Mouse (Mus musculus) hindbrain, embryonic 15.5 days (tissue): Measurements from ENCODE around the gene Sik1. TPM values are rescaled to one million over a fixed set of nuclear protein-coding genes. Genes with fewer than 3 reads are reported as not detected.

ENCODE experiments used
- ATAC-seq: fragments of 200-750 bp; cut with Nextera tagmentation; 2 replicates; pipeline ENCODE4 v1.8.0; 2017; ENCODE audit warnings: low read depth, moderate number of reproducible peaks, moderate TSS enrichment; ENCODE audit not compliant: low FRiP score
- H3K27ac ChIP-seq: fragments of 300-500 bp; sonication (generic); replicated peaks from 2 replicates; pipeline ENCODE4 v1.5.1; 2015; ENCODE audit warnings: mild to moderate bottlenecking, inconsistent platforms
- H3K27me3 ChIP-seq: fragments of 300-500 bp; sonication (generic); 2 replicates; pipeline ENCODE4 v1.6.1; 2015; ENCODE audit warnings: control low read depth, inconsistent platforms
- H3K36me3 ChIP-seq: fragments of 300-500 bp; sonication (generic); 2 replicates; pipeline ENCODE4 v1.6.1; 2015; ENCODE audit warnings: control low read depth, inconsistent platforms
- H3K4me1 ChIP-seq: fragments of 300-500 bp; sonication (generic); replicated peaks from 2 replicates; pipeline ENCODE4 v1.6.1; 2015; ENCODE audit warnings: control low read depth, inconsistent platforms
- H3K4me2 ChIP-seq: fragments of 300-500 bp; sonication (generic); 2 replicates; pipeline ENCODE4 v1.6.1; 2015; ENCODE audit warnings: moderate library complexity, mild to moderate bottlenecking, inconsistent platforms
- H3K4me3 ChIP-seq: fragments of 300-500 bp; sonication (generic); 2 replicates; pipeline ENCODE4 v1.5.1; 2015; ENCODE audit warnings: mild to moderate bottlenecking, inconsistent platforms
- H3K9ac ChIP-seq: fragments of 300-500 bp; sonication (generic); 2 replicates; pipeline ENCODE4 v1.6.1; 2015; ENCODE audit warnings: inconsistent platforms
- H3K9me3 ChIP-seq: fragments of 300-500 bp; sonication (generic); 2 replicates; pipeline ENCODE4 v1.6.1; 2016; ENCODE audit warnings: control low read depth, inconsistent platforms
- WGBS: fragments of 180-500 bp; shearing (Covaris S2); methylation state at CpG from one replicate; pipeline ENCODE4 v1.1.7; 2015; 5-methylcytosine and 5-hydroxymethylcytosine counted together
- polyA plus RNA-seq: library from polyadenylated mRNA; unstranded; fragments of >200 nt; fragmentation: Nextera tagmentation; extraction: Ambion mirVana; gene quantifications from 2 replicates; pipeline ENCODE4 v1.2.1, GENCODE M21; 2015

Sik1 gene
- polyA plus RNA-seq, 1 experiment from 2014 or later = 20.3 TPM

DNA sequence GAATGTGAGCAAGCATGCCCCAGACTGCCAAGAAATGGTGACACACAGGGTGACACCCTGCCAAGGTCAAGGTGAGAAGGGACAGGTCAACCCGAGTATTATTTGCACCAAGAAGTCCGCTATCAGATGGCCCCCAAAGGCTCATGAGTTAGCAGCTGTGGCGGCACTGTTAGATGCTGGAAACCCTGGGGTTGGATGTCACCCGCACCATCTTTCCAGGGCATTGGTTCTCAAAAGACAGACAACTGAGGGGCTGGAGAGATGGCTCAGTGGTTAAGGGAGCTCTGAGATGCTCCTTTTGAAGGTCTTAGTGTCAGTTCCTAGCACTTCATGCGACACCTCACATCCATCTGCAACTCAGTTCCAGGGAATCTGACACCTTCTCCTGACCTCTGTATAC lies 6.1 kb upstream of the Sik1 start:
- WGBS = 90% methylated on average over 5 of the region's 5 CpGs
- no peak overlapping the region for H3K27ac ChIP-seq
- H3K9me3 ChIP-seq = no peaks in the 10 kb centered on the region
- H3K4me3 ChIP-seq = no peak overlapping the region
- no peak overlapping the region for H3K4me2 ChIP-seq
- no peak overlapping the region for H3K9ac ChIP-seq
- no peaks in the 10 kb centered on the region for H3K27me3 ChIP-seq
- peaks cover 6% of the 10 kb centered on the region for H3K4me1 ChIP-seq
- no peaks in the 10 kb centered on the region for H3K36me3 ChIP-seq
- ATAC-seq = no peak

DNA sequence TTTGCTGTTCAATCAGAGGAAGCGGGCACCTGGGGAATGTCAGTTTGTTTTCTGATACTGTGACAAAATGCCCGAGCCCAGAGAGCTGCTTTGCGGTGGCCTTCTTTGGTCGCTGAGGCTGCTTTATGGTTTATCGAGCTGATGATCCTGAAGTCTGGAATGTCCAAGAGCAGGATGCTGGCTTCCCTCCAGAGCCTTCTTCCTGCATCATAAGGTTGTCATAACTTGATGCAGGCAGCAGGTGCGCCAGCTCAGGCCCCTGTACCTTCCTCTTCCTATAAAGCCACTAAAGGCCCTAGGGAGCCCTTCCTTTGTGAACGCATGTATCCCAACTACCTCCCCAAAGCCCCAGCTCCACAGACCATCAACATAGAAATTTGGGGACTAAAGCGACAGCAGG lies 5.3 kb upstream of the Sik1 start:
- no peak overlapping the region for H3K27ac ChIP-seq
- no peaks in the 10 kb centered on the region for H3K27me3 ChIP-seq
- no peak for ATAC-seq
- 96% methylated on average over 8 of the region's 8 CpGs for WGBS
- no peaks in the 10 kb centered on the region for H3K9me3 ChIP-seq
- H3K9ac ChIP-seq = no peak overlapping the region
- H3K4me3 ChIP-seq = no peak overlapping the region
- no peak overlapping the region for H3K4me2 ChIP-seq
- peaks cover 12% of the 10 kb centered on the region for H3K4me1 ChIP-seq
- no peaks in the 10 kb centered on the region for H3K36me3 ChIP-seq

DNA sequence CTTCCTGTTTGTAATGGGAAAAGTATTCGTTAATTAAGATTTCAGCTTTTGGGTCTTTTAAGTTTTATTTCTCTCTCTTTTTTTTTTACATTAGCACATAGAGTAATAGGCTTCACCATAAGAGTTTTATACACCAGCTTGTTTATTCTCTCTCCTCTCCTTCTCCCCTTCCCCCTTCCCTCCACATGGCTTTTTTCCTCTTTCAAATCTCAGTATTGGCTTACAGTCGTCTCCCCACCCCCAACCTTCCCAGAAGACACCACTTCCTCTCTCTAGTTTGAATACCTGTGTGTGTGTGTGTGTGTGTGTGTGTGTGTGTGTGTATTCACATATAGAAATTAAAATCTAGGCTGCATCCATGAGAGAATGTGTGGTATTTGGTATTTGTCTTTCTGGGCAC lies 3.8 kb upstream of the Sik1 start:
- peaks cover 17% of the 10 kb centered on the region for H3K4me1 ChIP-seq
- no peaks in the 10 kb centered on the region for H3K27me3 ChIP-seq
- no peak overlapping the region for H3K4me3 ChIP-seq
- H3K4me2 ChIP-seq = no peak overlapping the region
- H3K36me3 ChIP-seq = no peaks in the 10 kb centered on the region
- 74% methylated on average over 2 of the region's 2 CpGs for WGBS
- no peaks in the 10 kb centered on the region for H3K9me3 ChIP-seq
- H3K27ac ChIP-seq = no peak overlapping the region
- no peak overlapping the region for H3K9ac ChIP-seq
- ATAC-seq = no peak

DNA sequence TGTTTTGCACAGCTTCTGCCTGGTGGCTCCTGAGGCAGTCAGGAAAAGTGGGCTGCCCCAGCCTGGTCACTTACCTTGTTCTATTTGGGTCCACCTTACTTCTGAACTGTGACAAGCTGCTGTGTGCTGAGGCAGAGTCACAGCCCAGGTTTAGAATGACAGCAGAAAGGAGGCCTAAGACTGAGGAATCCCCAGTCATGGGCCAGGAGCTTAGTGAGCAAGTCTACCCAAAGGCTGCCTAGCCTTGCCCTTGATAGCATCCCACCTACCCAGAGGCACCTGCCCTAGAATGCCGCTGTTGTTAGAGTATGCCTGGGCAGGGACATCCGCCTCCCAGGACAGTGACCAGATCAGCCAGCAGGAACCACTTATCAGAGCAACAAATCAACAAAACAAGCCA lies 3.2 kb upstream of the Sik1 start:
- Histone ChIP-seq H3K36me3 (no peaks in the 10 kb centered on the region), H3K27ac (no peak overlapping the region), H3K9me3 (no peaks in the 10 kb centered on the region), H3K27me3 (no peaks in the 10 kb centered on the region), H3K4me2 (no peak overlapping the region), H3K4me1 (peaks cover 23% of the 10 kb centered on the region), H3K9ac (no peak overlapping the region), H3K4me3 (no peak overlapping the region)
- no peak for ATAC-seq
- WGBS = 94% methylated on average over 2 of the region's 2 CpGs

DNA sequence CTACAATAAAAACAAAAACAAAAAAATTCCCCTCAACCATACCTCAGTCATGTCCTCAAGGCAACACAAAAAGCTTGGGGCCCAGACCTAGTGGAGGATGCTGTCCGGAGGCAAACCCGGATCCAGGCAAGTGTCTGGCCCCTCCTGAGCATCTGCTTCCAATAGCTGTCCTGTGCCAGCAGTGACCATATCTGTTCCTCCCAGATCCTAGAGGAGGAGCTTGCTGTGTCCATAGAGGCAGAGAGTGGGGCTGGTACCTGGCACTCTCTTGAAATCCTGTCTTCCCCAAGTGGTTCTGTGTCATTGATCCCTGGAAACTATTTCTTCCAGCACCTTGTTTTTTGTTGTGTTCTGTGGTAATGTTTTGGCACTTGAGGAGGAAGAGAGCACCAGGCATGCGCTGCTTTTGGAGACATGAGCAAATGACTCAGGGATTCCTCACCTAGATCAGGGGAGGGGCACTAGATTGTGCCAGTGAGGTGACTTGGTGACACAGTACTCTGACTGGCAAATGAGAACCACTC lies 2.4 kb upstream of the Sik1 start:
- Histone ChIP-seq H3K9ac (no peak overlapping the region), H3K36me3 (no peaks in the 10 kb centered on the region), H3K4me3 (no peak overlapping the region), H3K4me2 (no peak overlapping the region), H3K27me3 (no peaks in the 10 kb centered on the region), H3K9me3 (no peaks in the 10 kb centered on the region), H3K4me1 (peaks cover 31% of the 10 kb centered on the region), H3K27ac (no peak overlapping the region)
- WGBS = 78% methylated on average over 3 of the region's 3 CpGs
- ATAC-seq = no peak

DNA sequence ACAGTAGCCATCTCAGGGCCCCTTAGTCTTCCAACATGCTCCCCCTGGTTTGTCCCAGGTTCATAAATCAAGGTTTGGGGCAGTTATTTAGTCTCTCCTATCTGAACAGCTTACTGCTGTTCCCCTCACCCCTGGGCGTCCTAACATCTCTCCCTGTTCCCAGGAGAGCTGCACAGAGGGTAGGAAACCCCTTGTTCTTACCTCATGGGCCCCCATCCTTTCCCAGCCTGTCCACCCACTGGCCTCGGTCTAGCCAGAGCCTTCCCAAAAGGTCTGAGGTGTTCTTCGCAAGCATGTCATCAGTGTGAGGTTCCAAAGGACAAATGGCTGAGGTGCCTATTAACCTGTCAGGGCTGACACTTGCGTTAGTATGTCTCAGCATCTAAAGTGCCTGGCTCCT lies 1.6 kb upstream of the Sik1 start:
- H3K36me3 ChIP-seq = no peaks in the 10 kb centered on the region
- H3K4me1 ChIP-seq = peaks cover 36% of the 10 kb centered on the region
- H3K27ac ChIP-seq = no peak overlapping the region
- no peak overlapping the region for H3K4me2 ChIP-seq
- no peak overlapping the region for H3K4me3 ChIP-seq
- no peak overlapping the region for H3K9ac ChIP-seq
- H3K27me3 ChIP-seq = no peaks in the 10 kb centered on the region
- 89% methylated on average over 4 of the region's 4 CpGs for WGBS
- ATAC-seq = no peak
- H3K9me3 ChIP-seq = no peaks in the 10 kb centered on the region

DNA sequence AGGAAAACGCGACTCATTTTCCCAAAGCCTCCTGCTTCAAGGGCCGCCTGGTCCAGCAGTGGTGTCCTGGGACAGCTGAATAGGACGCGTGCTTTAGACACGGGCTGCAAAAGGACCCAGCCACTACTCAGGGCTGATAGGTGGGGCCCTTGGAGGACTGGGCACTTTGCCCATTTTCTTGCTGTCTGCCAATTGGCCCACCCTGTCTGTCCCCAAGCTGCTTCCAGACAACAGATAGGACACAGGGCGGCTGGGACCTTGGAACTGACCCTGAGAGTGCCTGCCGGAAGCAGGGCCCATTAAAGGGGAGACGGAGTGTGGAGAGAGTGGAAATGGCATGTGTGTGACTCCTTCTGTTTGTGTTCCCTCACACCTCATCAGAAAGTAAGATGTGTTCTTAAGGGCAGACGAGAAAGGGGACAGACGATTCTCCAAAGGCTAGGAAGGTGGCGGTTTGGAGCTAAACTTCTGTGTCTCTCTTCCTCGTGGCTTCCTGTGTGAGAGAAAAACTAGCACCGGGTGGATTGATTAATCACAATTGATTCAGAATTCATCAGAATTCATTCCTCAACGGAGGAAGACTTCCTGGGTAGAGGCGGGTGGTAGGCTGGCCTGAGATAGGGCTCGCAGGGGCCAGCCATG lies 1.0 kb upstream of the Sik1 start:
- H3K36me3 ChIP-seq = no peaks in the 10 kb centered on the region
- H3K27ac ChIP-seq = peak overlapping the region; percentile 81
- H3K9me3 ChIP-seq = no peaks in the 10 kb centered on the region
- no peaks in the 10 kb centered on the region for H3K27me3 ChIP-seq
- WGBS = 28% methylated on average over 17 of the region's 17 CpGs
- ATAC-seq = peak; percentile 23; the same call in 1 of the 2 replicates
- peaks cover 37% of the 10 kb centered on the region for H3K4me1 ChIP-seq
- H3K4me2 ChIP-seq = peak overlapping the region; percentile 68
- H3K4me3 ChIP-seq = peak overlapping the region; percentile 97
- H3K9ac ChIP-seq = 0 out of 2 replicates have a peak overlapping the region, but pooled peaks have one; percentile 5

DNA sequence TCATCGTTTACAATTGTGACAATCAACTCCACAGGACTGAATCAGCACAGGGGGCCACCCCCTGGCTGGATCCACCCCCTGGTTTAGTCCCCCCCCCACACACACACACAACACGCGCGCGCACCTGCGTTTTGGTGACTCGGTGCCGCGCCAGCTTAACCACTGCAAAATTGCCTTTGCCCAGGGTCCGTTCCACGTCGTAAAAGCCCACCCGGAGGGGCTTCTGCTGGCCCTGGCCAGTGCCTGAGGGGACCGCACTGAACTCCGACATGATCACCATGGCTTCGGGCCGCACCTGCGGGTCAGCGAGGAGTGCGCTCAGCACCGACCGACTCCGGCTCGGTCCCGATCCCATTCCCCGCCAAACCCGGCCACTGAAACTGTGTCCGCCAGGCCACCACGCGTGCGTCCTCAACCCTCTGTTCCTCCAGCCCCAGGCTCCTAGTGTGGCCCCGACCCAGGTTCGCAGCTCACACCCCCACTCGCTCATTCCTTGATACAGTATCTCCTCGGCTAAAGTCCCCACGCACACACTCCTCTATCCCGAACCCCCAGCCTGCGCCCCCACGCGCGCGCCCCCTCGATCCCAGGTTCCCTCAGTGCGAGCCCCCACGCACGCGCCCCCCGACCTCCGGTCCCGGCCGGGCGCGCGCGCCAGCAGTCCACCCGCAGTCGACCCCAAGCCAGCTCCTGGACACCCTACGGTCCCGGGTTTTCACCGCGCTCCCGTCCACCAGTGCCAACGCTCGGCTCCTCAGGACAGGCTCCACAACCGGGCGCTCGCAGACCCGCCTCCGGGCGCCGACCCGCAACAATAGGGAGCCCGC lies 621 bp downstream of the Sik1 start:
- Histone ChIP-seq H3K27ac (peak overlapping the region; percentile 89), H3K36me3 (peaks cover 12% of the 10 kb centered on the region), H3K27me3 (no peaks in the 10 kb centered on the region), H3K4me3 (peak overlapping the region; percentile 97), H3K4me2 (peak overlapping the region; percentile 68), H3K9me3 (no peaks in the 10 kb centered on the region), H3K4me1 (peaks cover 40% of the 10 kb centered on the region), H3K9ac (peak overlapping the region; percentile 93)
- WGBS = under 1% methylated on average over 73 of the region's 73 CpGs
- peak; percentile 58 for ATAC-seq

DNA sequence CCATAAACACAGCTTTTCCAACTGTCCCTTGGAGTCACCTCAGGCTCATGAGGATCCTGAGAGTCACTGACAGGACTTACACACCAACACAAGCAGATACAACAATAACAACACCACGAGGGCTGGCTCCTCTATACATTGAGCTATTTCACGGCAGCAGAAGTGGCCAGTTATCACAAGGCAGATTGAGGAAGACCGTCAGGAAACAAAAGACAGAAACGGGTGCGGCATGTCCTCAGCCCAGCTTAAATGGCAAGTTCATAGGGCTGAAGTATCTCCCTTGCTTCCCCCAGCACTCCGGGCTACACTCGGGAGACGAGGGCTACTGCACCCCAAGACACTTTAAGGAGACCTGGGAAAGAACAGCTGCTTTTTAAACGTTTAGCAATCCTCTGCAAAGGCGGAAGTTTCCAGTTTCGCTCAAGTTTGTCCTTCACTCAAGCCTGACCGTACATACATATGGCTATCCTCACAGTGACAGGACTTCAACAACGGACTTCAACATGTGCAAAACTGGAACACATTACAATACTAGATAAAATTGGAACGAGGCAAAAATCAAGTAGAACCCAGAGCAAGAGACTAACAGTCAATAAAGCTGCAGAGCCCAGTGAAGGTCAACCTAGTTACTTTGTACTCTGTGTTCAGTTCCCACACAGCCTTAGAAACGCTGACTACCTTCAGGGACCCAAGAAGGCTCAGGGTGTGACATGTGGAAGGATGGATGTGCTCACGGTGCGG lies 2.0 kb downstream of the Sik1 start:
- Histone ChIP-seq H3K9me3 (no peaks in the 10 kb centered on the region), H3K4me3 (peak overlapping the region; percentile 97), H3K36me3 (peaks cover 25% of the 10 kb centered on the region), H3K27ac (no peak overlapping the region), H3K4me2 (peak overlapping the region; percentile 68), H3K4me1 (peaks cover 40% of the 10 kb centered on the region), H3K9ac (no peak overlapping the region), H3K27me3 (no peaks in the 10 kb centered on the region)
- 72% methylated on average over 17 of the region's 17 CpGs for WGBS
- no peak for ATAC-seq

DNA sequence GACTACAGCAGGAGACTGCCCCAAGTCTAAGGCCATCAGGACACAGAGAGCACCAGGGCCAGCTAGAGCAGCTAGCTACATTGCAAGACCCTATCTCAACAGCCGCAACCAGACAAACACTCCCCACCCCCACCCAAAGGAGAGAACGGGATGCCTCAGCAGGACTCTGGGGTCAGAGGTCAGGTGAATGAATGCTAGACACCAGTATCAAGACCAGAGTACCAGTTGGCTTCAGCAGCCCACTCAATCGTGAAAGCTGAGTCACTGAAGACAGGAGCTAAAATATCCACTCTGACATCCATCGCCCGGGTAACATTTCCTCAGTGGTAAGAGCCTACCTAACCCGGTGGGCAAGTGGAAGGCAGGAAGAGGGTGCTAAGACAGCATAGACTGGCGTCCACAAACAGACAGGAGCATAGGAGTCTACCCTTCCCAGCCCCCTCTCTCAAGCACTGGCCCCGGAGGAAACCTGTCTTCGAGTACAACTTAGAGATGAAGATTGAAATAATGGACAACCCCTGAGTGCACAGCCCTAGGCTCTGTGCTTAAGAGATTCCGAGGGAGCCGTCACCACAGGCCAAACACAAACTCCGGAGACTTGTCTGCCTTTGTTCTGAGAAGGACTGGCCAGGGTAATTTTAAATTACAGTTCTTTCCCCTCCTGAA lies 2.7 kb downstream of the Sik1 start:
- no peak overlapping the region for H3K27ac ChIP-seq
- H3K36me3 ChIP-seq = peaks cover 31% of the 10 kb centered on the region
- 64% methylated on average over 12 of the region's 12 CpGs for WGBS
- no peaks in the 10 kb centered on the region for H3K27me3 ChIP-seq
- peak overlapping the region; percentile 97 for H3K4me3 ChIP-seq
- peaks cover 40% of the 10 kb centered on the region for H3K4me1 ChIP-seq
- H3K4me2 ChIP-seq = peak overlapping the region; percentile 68
- no peak overlapping the region for H3K9ac ChIP-seq
- no peak for ATAC-seq
- no peaks in the 10 kb centered on the region for H3K9me3 ChIP-seq

DNA sequence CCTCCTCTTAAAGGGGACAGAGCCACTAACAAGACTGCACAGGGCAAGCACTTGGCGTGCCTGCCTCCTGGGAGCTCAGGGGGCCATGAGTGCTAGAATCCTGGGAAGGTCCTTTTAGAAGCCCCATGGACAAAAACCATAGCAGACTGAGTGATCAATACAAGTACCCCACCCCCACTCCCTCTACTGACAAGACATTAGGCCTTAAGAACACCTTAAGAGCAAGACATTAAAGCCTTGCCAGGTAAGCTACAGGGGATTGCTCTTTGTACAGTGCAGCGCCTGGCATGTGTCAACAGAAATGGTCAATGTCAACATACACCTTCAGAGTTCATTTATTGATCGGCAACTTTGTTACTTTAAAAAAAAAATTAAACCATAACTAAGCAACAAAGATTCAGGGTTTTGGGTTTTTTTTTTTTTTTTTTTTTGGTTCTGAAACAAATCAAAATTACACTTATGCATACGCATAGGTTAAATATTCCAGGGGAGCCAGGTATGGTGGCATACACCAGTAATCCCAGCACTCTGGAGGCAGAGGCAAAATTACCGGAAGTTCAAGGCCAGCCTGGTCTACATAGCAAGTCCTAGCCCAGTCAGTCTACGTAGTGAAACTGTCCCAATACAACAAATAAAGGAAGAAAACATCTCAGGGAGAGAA lies 3.7 kb downstream of the Sik1 start:
- Histone ChIP-seq H3K36me3 (peaks cover 41% of the 10 kb centered on the region), H3K9me3 (no peaks in the 10 kb centered on the region), H3K4me1 (peaks cover 37% of the 10 kb centered on the region), H3K27me3 (no peaks in the 10 kb centered on the region), H3K4me2 (no peak overlapping the region), H3K4me3 (no peak overlapping the region), H3K27ac (no peak overlapping the region), H3K9ac (no peak overlapping the region)
- WGBS = 91% methylated on average over 6 of the region's 6 CpGs
- ATAC-seq = no peak
